In the genomic region with DNA sequence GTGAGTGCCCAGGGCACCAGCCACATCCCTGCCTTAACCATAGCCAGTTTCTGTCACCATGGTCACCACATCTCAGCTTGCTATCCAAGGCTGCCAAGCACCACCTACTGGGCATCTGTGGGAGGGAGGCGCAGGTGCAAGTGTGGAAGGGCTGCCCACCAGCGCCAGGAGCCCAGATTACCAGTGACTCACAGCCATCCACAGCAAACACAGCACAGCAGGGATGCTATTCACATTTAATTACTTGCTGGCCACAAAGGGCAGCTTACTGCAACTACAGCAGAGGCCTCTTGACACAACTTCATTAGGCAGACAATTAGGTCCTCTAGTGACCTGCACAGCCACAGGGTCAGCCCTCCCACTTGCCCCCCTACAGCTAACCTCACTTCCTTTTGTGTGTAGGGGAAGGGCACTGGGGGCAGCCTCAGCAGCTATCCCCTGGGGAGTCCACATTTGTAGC, we compare ENCODE assay signal across 8 mouse cellular contexts. TPM values are rescaled to one million over a fixed set of nuclear protein-coding genes. Genes with fewer than 3 reads are reported as not detected.
DNase-seq lines count a peak whose midpoint lies in the region; ATAC-seq lines count a peak whose summit lies in the region.
"Had no signal": no experiment of that assay in that cellular context is flagged by ENCODE, and none has a peak within 500 bp of the region (broad histone marks: within the 10 kb centered on the region; RNA-seq: fewer than 3 reads in every experiment).

No protein-coding gene starts in this region.

- no peak overlapping the region for H3K4me3 ChIP-seq in hindbrain, embryonic 14.5 days (replicated peaks; ENCODE audit: low read length)
- no peak overlapping the region for H3K4me3 ChIP-seq in midbrain, embryonic 10.5 days
- H3K4me3 ChIP-seq: embryonic facial prominence, embryonic 12.5 days had no signal

- ATAC-seq in hindbrain, embryonic 14.5 days (ENCODE audit: low FRiP score): peak; percentile 59

- peaks cover 80% of the 10 kb centered on the region for H3K36me3 ChIP-seq in hindbrain, embryonic 14.5 days (replicated peaks; ENCODE audit: control insufficient read depth, insufficient read depth)
- H3K36me3 ChIP-seq in midbrain, embryonic 10.5 days: peaks cover 86% of the 10 kb centered on the region

- WGBS in hindbrain, embryonic 14.5 days: 16% methylated on average over 2 of the region's 2 CpGs
- WGBS in midbrain, embryonic 10.5 days: 13% methylated on average over 2 of the region's 2 CpGs

- no peaks in the 10 kb centered on the region for H3K9me3 ChIP-seq in hindbrain, embryonic 14.5 days (ENCODE audit: control insufficient read depth, low read length)
- no peaks in the 10 kb centered on the region for H3K9me3 ChIP-seq in midbrain, embryonic 10.5 days (replicated peaks)
- H3K9me3 ChIP-seq: embryonic facial prominence, embryonic 12.5 days had no signal

- H3K9ac ChIP-seq in hindbrain, embryonic 14.5 days: 0 out of 2 replicates have a peak overlapping the region, but pooled peaks have one; percentile 8
- H3K9ac ChIP-seq: embryonic facial prominence, embryonic 12.5 days had no signal

- H3K4me2 ChIP-seq in hindbrain, embryonic 14.5 days (replicated peaks): no peak overlapping the region
- H3K4me2 ChIP-seq: embryonic facial prominence, embryonic 12.5 days had no signal

- no peaks in the 10 kb centered on the region for H3K27me3 ChIP-seq in hindbrain, embryonic 14.5 days (ENCODE audit: control insufficient read depth, insufficient read depth, low read length)
- H3K27me3 ChIP-seq in midbrain, embryonic 10.5 days (ENCODE audit: low read depth, poor library complexity, severe bottlenecking): peaks cover 82% of the 10 kb centered on the region
- H3K27me3 ChIP-seq: embryonic facial prominence, embryonic 12.5 days had no signal

- H3K27ac ChIP-seq in hindbrain, embryonic 14.5 days: peak overlapping the region; percentile 20; the same call in 1 of the 2 replicates
- H3K27ac ChIP-seq in midbrain, embryonic 10.5 days (replicated peaks): no peak overlapping the region
- H3K27ac ChIP-seq: embryonic facial prominence, embryonic 12.5 days had no signal

- peaks cover 8% of the 10 kb centered on the region; the same call in 1 of the 2 replicates for H3K4me1 ChIP-seq in hindbrain, embryonic 14.5 days (replicated peaks; ENCODE audit: control insufficient read depth, insufficient read depth, low read length)
- peaks cover 33% of the 10 kb centered on the region for H3K4me1 ChIP-seq in midbrain, embryonic 10.5 days
- H3K4me1 ChIP-seq: embryonic facial prominence, embryonic 12.5 days had no signal

- DNase-seq in MN1 (ENCODE audit: low spot score) (peak; percentile 98), adipocyte (ENCODE audit: low spot score) (no peak)
- DNase-seq in brain, embryonic 18.5 days (ENCODE audit: low read depth, low spot score): peak; percentile 28
- DNase-seq in hindbrain, embryonic 14.5 days (ENCODE audit: low spot score): no peak
- DNase-seq in midbrain, embryonic 10.5 days (ENCODE audit: low spot score): peak; percentile 51
- no peak for DNase-seq in thymus, adult 18-20 months
- DNase-seq in lung, postnatal 36 days: no peak

RNA-seq across cellular contexts. Expression of gene Med16, which starts 7.7 kb away (rescaled TPM):
- polyA plus RNA-seq in hindbrain, embryonic 14.5 days (2014; fragmentation: Nextera tagmentation; extraction: Ambion mirVana): 42.0 and 42.5 TPM in 2 replicates
- polyA plus RNA-seq in midbrain, embryonic 10.5 days (2016; fragmentation: Nextera tagmentation; extraction: Ambion mirVana): 69.8 and 70.8 TPM in 2 replicates

RNA-seq across cellular contexts. Expression of gene Gm26602, which starts 9.7 kb away (rescaled TPM):
- 1.1 TPM in 1 of 2 replicates, not detected in the other for polyA plus RNA-seq in hindbrain, embryonic 14.5 days (2014; fragmentation: Nextera tagmentation; extraction: Ambion mirVana)
- 2.0 and 5.5 TPM in 2 replicates for polyA plus RNA-seq in midbrain, embryonic 10.5 days (2016; fragmentation: Nextera tagmentation; extraction: Ambion mirVana)

RNA-seq across cellular contexts. Expression of gene Cfd, which starts 10.3 kb away (rescaled TPM):
- polyA plus RNA-seq in hindbrain, embryonic 14.5 days (2014; fragmentation: Nextera tagmentation; extraction: Ambion mirVana): not detected in 2 replicates
- polyA plus RNA-seq in midbrain, embryonic 10.5 days (2016; fragmentation: Nextera tagmentation; extraction: Ambion mirVana): not detected in 2 replicates
- polyA plus RNA-seq: embryonic facial prominence, embryonic 12.5 days had no signal

RNA-seq across cellular contexts. Expression of gene Elane, which starts 14.9 kb away (rescaled TPM):
- 0.47 TPM in 1 of 2 replicates, not detected in the other for polyA plus RNA-seq in hindbrain, embryonic 14.5 days (2014; fragmentation: Nextera tagmentation; extraction: Ambion mirVana)
- polyA plus RNA-seq in midbrain, embryonic 10.5 days (2016; fragmentation: Nextera tagmentation; extraction: Ambion mirVana): 0.16 and 0.46 TPM in 2 replicates

RNA-seq across cellular contexts. Expression of gene Kiss1r, which starts 15.8 kb away (rescaled TPM):
- 1.7 and 2.6 TPM in 2 replicates for polyA plus RNA-seq in hindbrain, embryonic 14.5 days (2014; fragmentation: Nextera tagmentation; extraction: Ambion mirVana)
- 1.0 and 1.2 TPM in 2 replicates for polyA plus RNA-seq in midbrain, embryonic 10.5 days (2016; fragmentation: Nextera tagmentation; extraction: Ambion mirVana)

Comparison
In these comparisons a context has a peak if more than half of its experiments do, and no peak if none do; other contexts are left out.
1. DNase-seq: peak in MN1 (single experiment), brain, embryonic 18.5 days (single experiment) and midbrain, embryonic 10.5 days (single experiment); none in hindbrain, embryonic 14.5 days (single experiment), thymus, adult 18-20 months (0 of 2), lung, postnatal 36 days (single experiment) and adipocyte (single experiment).